Mouse (Mus musculus): Measurements from ENCODE around the gene Nectin3.

Nectin3 gene

DNA sequence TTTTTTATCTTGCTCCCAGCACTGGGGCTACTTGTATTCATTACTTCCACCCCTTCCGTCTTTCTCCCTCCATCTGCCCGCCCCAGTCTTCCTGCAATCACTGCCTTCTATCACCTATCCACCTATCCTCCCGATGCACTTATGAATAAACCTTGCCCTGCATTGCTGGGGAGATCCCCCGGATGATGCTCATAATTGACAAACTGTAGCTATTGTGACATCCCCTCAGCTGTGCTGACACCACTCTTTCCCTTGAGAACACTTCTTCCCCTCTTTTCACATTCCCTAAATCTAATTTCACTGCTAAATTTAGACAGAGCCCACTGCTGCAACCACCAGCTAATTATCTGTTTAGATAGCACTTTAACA lies at the start of gene Nectin3:
Nectin3 (minus strand) TSS at position 105 of the 369 bp plus-strand sequence.
- no peak for DNase-seq (ENCODE audit: low spot score in 2 of 2)

DNA sequence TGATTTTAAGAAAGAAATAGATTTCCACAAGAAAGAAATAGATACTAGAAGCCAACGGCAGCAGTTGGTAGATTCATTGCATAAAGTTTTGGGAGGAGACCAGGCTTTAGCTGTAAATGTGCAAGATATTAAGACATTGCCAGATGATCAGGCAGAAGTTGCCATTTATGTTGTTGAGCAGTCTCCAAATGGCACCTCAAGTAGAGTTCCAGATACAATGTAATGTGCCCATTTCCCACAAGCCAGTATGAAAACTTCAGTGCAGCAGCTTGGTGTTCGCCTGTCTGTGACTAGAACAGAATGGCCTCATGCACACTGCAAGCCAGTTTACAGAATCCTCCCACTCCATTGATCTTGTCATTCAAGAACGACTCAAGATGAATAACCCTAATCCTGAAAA lies 39.8 kb upstream of the Nectin3 start:
- no peak for DNase-seq (ENCODE audit: low spot score in 2 of 2)

GRCm38 (mm10) chr16:46532465-46533254 lies 34.3 kb upstream of the Nectin3 start:
- no peak for DNase-seq (ENCODE audit: low spot score in 2 of 2)

DNA sequence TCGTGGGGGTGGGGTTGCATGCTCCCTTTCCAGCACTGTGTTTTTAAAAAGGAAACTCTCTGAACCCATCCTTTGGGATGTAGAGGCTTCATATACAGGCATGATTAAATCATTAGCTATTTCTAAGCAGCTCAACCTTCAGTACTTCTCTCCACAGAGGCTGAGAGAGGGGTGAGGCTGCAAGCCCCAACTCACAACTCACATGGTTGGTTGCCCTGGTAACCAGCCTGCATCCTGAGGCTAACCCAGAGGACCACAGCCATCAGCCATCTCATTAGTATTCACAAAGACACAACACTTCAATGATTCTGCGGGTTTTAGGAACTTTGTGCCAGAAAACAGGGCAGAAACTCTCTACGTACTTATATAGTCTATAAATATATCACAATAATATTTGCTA lies 32.7 kb upstream of the Nectin3 start:
- DNase-seq (ENCODE audit: low spot score in 2 of 2): no peak

DNA sequence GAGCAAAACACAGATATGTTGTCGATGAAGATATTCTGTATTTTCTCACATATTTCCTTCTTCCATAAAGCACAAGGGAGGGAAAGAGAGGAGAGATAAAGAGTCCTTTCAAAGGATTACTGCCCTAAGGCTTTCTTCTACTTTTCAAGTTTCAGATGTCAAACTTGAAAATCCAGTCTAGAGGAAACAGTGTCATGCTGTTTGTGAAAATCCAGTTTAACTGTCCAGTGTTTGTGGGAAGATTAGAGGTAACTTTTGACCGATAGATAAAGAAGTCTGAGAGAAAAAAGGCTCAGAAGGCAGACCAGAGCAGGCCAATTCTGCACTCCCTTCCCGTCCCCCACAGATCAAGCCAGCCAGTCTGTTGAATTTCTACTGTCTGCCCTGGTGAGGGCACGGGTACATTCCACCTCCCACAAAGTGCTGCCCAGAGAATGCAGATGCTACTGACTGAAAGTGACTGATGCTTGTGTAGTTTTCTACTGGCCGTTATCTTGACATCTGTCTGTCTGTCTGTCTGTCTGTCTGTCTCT lies 22.6 kb upstream of the Nectin3 start:
- DNase-seq (ENCODE audit: low spot score in 2 of 2): no peak

- DNase-seq (ENCODE audit: low spot score in 2 of 2): no peak
These were observed 21.3 kb upstream of the Nectin3 start for GRCm38 (mm10) chr16:46519606-46520005.

DNA sequence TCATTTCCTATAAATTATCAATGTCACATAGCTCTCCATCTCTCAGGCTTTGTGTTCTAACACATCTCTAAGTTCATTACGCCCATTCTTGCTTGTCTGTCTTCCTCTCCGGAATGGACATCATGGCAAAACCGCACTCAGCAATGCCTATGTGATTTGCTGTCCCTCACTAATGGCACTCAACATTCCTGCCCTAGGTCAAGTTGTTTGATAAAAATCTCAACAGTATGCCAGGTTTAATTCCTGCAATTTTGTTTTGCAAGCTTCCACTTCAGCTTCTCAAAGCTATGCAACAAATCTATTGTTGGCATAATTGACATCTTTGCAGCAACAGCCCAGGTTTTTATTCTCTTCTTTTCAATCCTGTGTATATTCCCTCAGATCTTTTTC lies 9.6 kb upstream of the Nectin3 start:
- DNase-seq (ENCODE audit: low spot score in 2 of 2): no peak

DNA sequence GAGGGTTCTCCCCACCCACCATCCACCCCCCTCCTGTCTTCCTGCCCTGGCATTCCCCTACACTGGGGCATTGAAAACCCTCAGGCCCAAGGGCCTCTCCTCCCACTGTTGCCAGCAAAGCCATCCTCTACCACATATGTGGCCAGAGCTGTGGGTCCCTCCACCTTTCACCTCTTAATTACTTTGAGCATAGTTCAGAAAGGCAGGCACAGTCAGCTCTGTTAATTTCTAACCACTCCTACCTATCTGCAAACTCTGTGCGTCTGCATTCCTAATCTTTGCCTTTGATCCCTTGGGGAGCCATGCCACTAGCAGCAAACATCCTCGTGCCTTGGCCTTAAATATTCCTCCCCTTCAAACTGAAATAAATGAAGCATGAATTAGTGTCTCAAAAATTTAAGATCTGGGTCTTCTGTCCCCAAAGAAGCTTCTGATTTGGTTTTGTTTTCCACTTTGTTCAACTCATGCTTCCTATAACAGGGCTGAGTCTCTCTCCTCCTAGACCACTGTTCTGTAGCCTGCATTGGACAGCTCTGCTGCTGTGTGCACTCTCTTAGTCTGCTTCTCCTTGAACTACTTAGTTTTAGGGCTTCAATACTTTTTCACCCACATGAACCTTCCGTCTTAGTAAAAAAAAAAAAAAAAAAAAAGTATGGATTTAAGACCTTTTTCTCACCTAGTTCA lies 9.1 kb upstream of the Nectin3 start:
- DNase-seq (ENCODE audit: low spot score in 2 of 2): no peak

DNA sequence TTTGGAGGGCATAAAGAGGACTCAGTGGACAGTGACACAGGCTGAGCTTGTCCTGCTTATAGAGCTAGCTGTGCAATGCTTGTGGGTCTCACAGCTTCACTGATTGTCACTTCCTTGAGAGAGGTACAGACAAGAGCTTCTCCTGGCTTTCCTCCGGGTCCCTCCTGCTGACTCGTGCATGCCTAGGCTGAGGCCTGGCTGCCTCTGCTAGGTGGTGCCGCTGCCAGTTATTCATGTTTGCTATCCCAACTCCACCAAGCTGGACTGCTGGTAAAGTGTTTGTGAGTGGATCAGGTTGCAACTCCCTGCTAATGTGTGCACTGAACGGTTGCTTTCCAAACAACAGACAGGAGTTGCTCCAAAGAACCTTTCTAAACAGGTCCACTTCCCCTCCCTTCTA lies 5.7 kb upstream of the Nectin3 start:
- no peak for DNase-seq (ENCODE audit: low spot score in 2 of 2)

DNA sequence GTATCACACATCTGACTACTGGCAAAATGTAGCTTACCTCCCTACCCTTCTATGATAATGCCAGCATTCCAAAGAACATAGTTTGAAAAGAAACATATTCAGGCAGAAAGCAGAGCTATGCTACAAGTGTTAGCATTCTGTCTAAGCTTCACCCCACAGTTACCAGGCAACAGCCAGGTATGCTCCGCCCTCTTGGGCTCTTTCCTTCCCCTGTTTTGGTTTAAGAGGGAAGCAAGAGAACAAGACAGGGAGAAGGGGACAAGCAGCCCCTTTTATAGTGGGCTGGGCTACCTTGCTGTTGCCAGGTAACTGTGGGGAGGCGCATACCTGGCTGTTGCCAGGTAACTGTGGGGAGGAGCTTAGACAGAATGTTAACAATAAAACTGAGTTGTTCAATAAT lies 4.0 kb upstream of the Nectin3 start:
- no peak for DNase-seq (ENCODE audit: low spot score in 2 of 2)

DNA sequence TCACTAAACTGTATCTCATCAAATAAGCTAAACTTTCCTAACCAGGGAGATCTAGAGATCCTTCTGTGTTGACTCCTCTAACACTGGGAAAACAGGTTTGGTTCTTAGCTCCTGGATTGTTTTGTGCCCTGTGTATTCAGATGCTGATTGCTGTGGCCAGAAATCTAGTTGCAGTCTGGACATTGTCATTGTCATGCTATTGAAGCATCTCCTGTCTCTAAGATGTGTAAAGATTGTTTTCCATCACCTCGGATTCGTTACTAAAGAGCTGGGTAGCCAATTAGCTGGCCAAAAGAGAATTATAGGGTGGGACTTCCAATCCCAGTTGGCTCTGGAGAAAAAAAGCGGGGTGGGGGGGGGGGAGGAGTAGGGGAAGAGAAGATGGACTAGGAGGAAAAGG lies 2.4 kb upstream of the Nectin3 start:
- DNase-seq (ENCODE audit: low spot score in 2 of 2): no peak

- DNase-seq (ENCODE audit: low spot score in 2 of 2): no peak
These were observed 472 bp downstream of the Nectin3 start for GRCm38 (mm10) chr16:46497686-46498420.

- peak; percentile 7 to 54 for DNase-seq (ENCODE audit: low spot score in 2 of 2)
These were observed 1.2 kb downstream of the Nectin3 start for GRCm38 (mm10) chr16:46496889-46497685.

GRCm38 (mm10) chr16:46496031-46496868 lies 2.1 kb downstream of the Nectin3 start:
- DNase-seq (ENCODE audit: low spot score in 2 of 2): peak in 1 of 2 experiments; percentile 17

DNA sequence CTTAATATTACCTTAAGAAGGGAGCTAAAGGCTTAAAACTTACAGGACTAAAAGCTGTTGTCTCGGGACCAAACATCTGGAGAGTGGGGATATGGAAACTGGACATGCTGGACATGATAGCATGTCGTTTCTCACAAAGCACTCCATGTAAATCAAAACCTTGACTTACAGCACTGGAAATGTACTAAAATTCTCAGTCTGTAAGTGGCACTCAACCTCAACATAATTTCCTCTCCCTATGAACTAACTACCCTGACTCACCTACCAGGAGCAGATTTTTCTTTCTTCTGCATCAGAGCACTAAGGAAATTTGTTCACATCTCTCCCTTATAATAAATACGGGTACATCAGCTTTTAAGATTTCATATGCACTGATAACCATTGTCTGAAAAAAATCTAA lies 3.1 kb downstream of the Nectin3 start:
- no peak for DNase-seq (ENCODE audit: low spot score in 2 of 2)

- DNase-seq (ENCODE audit: low spot score in 2 of 2): no peak
These were observed 10.8 kb downstream of the Nectin3 start for GRCm38 (mm10) chr16:46487436-46488097.

DNA sequence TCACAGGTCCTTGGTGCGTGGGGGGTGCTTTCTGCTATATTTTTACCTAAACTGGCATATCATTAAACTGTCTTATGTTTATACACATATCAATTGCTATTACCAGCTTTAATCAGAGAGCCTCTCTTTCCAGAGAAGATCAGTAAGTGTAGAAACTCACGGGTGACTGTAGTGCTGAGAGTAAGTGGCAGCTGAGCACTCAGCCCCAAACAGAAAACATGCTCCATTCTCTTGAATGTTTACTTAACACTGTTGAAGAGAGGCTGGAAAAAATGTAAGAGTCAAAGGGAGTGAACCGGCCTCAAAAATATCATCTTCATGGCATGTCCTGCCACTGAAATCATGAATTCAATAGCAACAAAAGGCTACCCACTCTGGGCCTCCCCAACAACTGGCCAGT lies 21.0 kb downstream of the Nectin3 start:
- DNase-seq (ENCODE audit: low spot score in 2 of 2): no peak

DNA sequence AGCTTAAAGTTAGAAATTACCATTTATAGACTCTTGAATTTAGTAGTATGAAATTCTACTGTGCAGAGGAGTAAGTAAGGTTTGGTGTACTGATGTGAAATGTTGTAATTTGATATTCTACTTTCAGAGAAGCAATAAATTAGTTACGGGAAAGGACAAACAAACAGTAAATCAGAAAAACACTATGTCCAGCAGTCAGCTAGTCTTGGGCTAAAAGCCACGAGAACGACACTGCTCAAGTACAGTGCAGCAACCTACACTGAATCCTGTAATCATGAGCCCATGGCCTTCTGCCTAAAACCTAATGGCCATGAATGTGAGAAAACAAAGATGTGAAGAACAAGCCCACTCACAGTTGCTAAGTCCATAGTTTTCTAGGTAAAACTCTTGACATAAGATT lies 46.9 kb downstream of the Nectin3 start:
- DNase-seq (ENCODE audit: low spot score in 2 of 2): no peak

- no peak for DNase-seq (ENCODE audit: low spot score in 2 of 2)
These were observed 49.3 kb downstream of the Nectin3 start for GRCm38 (mm10) chr16:46449013-46449412.

- no peak for DNase-seq (ENCODE audit: low spot score in 2 of 2)
These were observed 67.0 kb downstream of the Nectin3 start for GRCm38 (mm10) chr16:46431317-46431716.
